Mouse (Mus musculus) stomach, postnatal 0 days (tissue): ENCODE results near the gene Uqcc1.

Source experiments
- CTCF ChIP-seq: IDR thresholded peaks from 2 replicates; pipeline ENCODE4 v1.5.1; 2016; ENCODE audit warnings: antibody characterized with exemption, low read depth, mild to moderate bottlenecking, moderate library complexity
- EP300 ChIP-seq: optimal IDR thresholded peaks from 2 replicates; pipeline ENCODE3; 2016; ENCODE audit warnings: antibody characterized with exemption

- TF ChIP-seq CTCF = no peak
- no peak for TF ChIP-seq EP300
These were observed 9.9 kb upstream of the Uqcc1 start for GRCm38 (mm10) chr2:155939897-155940529.
